Comparison of ENCODE assay signal across 10 mouse cellular contexts in the genomic region with DNA sequence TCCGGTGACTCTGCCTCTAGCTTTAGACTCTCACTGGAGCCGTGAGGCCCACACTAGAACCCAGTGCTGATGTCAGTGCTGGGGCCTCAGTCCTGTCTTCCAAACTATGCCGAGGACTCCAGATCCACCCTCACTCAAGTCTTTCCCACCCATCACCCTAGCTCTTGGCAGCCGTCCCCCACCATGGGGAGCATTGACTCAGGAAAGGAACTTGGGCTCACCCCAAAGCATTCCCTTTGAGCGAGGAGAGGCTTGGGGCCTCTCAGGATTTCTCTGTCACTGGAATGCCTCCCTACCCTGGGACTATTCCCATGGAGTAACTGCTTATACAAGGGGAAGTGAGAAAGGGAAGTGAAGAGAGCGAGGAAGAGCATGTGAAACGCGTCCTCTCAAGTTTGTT. TPM values are rescaled to one million over a fixed set of nuclear protein-coding genes. Genes with fewer than 3 reads are reported as not detected.
DNase-seq lines count a peak whose midpoint lies in the region; ATAC-seq lines count a peak whose summit lies in the region.
"Had no signal": no experiment of that assay in that cellular context is flagged by ENCODE, and none has a peak within 500 bp of the region (broad histone marks: within the 10 kb centered on the region; RNA-seq: fewer than 3 reads in every experiment).

No protein-coding gene starts in this region.

- WGBS in stomach, embryonic 15.5 days = 56% methylated on average over 8 of the region's 8 CpGs

- H3K36me3 ChIP-seq in stomach, embryonic 15.5 days = peaks cover 16% of the 10 kb centered on the region; the same call in 1 of the 2 replicates

- H3K9me3 ChIP-seq in stomach, embryonic 15.5 days = no peaks in the 10 kb centered on the region
- H3K9me3 ChIP-seq: neural tube, embryonic 12.5 days had no signal

- H3K27ac ChIP-seq in stomach, embryonic 15.5 days = peak overlapping the region; percentile 67
- H3K27ac ChIP-seq: neural tube, embryonic 12.5 days had no signal

- no peak overlapping the region for H3K4me3 ChIP-seq in stomach, embryonic 15.5 days (replicated peaks)
- H3K4me3 ChIP-seq: neural tube, embryonic 12.5 days had no signal

- ATAC-seq in stomach, embryonic 15.5 days (ENCODE audit: insufficient read depth, low FRiP score, low read depth) = no peak; the same call in 1 of the 2 replicates

- H3K4me2 ChIP-seq in stomach, embryonic 15.5 days = no peak overlapping the region
- H3K4me2 ChIP-seq: neural tube, embryonic 12.5 days had no signal

- no peaks in the 10 kb centered on the region for H3K27me3 ChIP-seq in stomach, embryonic 15.5 days (replicated peaks)
- H3K27me3 ChIP-seq: neural tube, embryonic 12.5 days had no signal

- H3K4me1 ChIP-seq in stomach, embryonic 15.5 days = peaks cover 18% of the 10 kb centered on the region
- H3K4me1 ChIP-seq: neural tube, embryonic 12.5 days had no signal

- H3K9ac ChIP-seq in stomach, embryonic 15.5 days = no peak overlapping the region
- H3K9ac ChIP-seq: neural tube, embryonic 12.5 days had no signal

- peak; percentile 42 for DNase-seq in adrenal gland, postnatal 10 days
- no peak for DNase-seq in adrenal gland, postnatal 4 days (ENCODE audit: low spot score in 2 of 2)
- peak; percentile 5 for DNase-seq in testis, postnatal 14 days (ENCODE audit: low spot score)
- no peak for DNase-seq in testis, postnatal 10 days (ENCODE audit: low spot score)
- peak; percentile 26 to 43 for DNase-seq in kidney, postnatal 25 days
- no peak for DNase-seq in cerebellum, adult 9-10 months
- no peak for DNase-seq in right cerebral cortex, adult 18-20 months

RNA-seq across cellular contexts. Expression of a gene that starts 18.1 kb away (rescaled TPM):
- total RNA-seq in adrenal gland, postnatal 10 days (2021) = 10 to 100 TPM; 21.3 to 28.0 TPM
- total RNA-seq in adrenal gland, postnatal 4 days (2021) = 10 to 100 TPM; 35.0 to 37.9 TPM
- 60.9 and 64.2 TPM in 2 replicates for polyA plus RNA-seq in stomach, embryonic 15.5 days (2015; fragmentation: Nextera tagmentation; extraction: Ambion mirVana)

RNA-seq across cellular contexts. Expression of a gene that starts 21.3 kb away (rescaled TPM):
- total RNA-seq in adrenal gland, postnatal 10 days (2021) = 10 to 100 TPM; 10.8 to 11.2 TPM
- total RNA-seq in adrenal gland, postnatal 4 days (2021) = 10 to 100 TPM; 11.4 TPM
- polyA plus RNA-seq in stomach, embryonic 15.5 days (2015; fragmentation: Nextera tagmentation; extraction: Ambion mirVana) = 9.6 and 11.0 TPM in 2 replicates

RNA-seq across cellular contexts. Expression of a gene that starts 33.1 kb away (rescaled TPM):
- total RNA-seq in adrenal gland, postnatal 10 days (2021) = 100 to 1,000 TPM; 105 to 119 TPM
- 100 to 1,000 TPM; 158 to 169 TPM for total RNA-seq in adrenal gland, postnatal 4 days (2021)
- 98.7 and 118 TPM in 2 replicates for polyA plus RNA-seq in stomach, embryonic 15.5 days (2015; fragmentation: Nextera tagmentation; extraction: Ambion mirVana)

RNA-seq across cellular contexts. Expression of a gene that starts 40.1 kb away (rescaled TPM):
- not detected for total RNA-seq in adrenal gland, postnatal 10 days (2021)
- total RNA-seq in adrenal gland, postnatal 4 days (2021) = not detected
- not detected in 2 replicates for polyA plus RNA-seq in stomach, embryonic 15.5 days (2015; fragmentation: Nextera tagmentation; extraction: Ambion mirVana)
- total RNA-seq: layer of hippocampus, postnatal 10 days had no signal
- polyA plus RNA-seq: neural tube, embryonic 12.5 days had no signal

RNA-seq across cellular contexts. Expression of a gene that starts 51.9 kb away (rescaled TPM):
- total RNA-seq in adrenal gland, postnatal 10 days (2021) = 1 to 10 TPM; 1.6 to 1.9 TPM
- 1 to 10 TPM; 3.1 TPM for total RNA-seq in adrenal gland, postnatal 4 days (2021)
- 2.3 and 2.4 TPM in 2 replicates for polyA plus RNA-seq in stomach, embryonic 15.5 days (2015; fragmentation: Nextera tagmentation; extraction: Ambion mirVana)

Comparison
In these comparisons a context has a peak if more than half of its experiments do, and no peak if none do; other contexts are left out.
1. DNase-seq: peak in adrenal gland, postnatal 10 days (single experiment), testis, postnatal 14 days (single experiment) and kidney, postnatal 25 days (2 of 2); none in adrenal gland, postnatal 4 days (0 of 2), testis, postnatal 10 days (single experiment), cerebellum, adult 9-10 months (single experiment) and right cerebral cortex, adult 18-20 months (single experiment).